In the genomic region with DNA sequence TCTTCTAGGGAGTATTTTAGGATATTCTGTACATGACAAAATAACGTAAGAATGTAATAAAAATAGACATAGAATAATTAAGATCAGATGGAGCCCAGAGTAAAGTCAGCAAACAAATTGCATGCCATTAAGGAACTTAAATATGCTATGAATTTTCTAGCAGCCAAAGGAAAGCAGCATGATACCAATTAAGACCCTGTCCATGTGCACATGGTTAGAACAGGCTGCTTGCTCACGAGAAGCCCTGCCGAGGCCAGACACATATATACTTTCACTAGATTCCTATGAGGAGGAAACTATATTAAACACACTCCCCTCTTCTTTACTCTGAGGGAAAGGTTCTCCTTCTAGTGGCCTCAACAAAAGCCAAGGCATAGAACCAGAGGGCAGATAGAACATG, we compare ENCODE assay signal across 22 mouse cellular contexts.
DNase-seq lines count a peak whose midpoint lies in the region; ATAC-seq lines count a peak whose summit lies in the region.
"Had no signal": no experiment of that assay in that cellular context is flagged by ENCODE, and none has a peak within 500 bp of the region (broad histone marks: within the 10 kb centered on the region; RNA-seq: fewer than 3 reads in every experiment).

No protein-coding gene starts in this region.

- H3K4me2 ChIP-seq in forebrain, embryonic 15.5 days (replicated peaks): no peak overlapping the region
- H3K4me2 ChIP-seq in embryonic facial prominence, embryonic 14.5 days (ENCODE audit: low read depth, low read length): no peak overlapping the region
- no peak overlapping the region for H3K4me2 ChIP-seq in limb, embryonic 13.5 days (replicated peaks)
- H3K4me2 ChIP-seq: forebrain, embryonic 12.5 days; heart, embryonic 12.5 days; hindbrain, embryonic 15.5 days had no signal

- no peaks in the 10 kb centered on the region for H3K27me3 ChIP-seq in forebrain, embryonic 10.5 days (ENCODE audit: poor library complexity, severe bottlenecking)
- no peaks in the 10 kb centered on the region for H3K27me3 ChIP-seq in forebrain, embryonic 15.5 days
- H3K27me3 ChIP-seq in embryonic facial prominence, embryonic 14.5 days (replicated peaks; ENCODE audit: control insufficient read depth, insufficient read depth, low read length): no peaks in the 10 kb centered on the region
- no peaks in the 10 kb centered on the region for H3K27me3 ChIP-seq in limb, embryonic 13.5 days
- H3K27me3 ChIP-seq: forebrain, embryonic 12.5 days; heart, embryonic 12.5 days; hindbrain, embryonic 15.5 days; Patski had no signal

- H3K36me3 ChIP-seq in forebrain, embryonic 10.5 days (replicated peaks): no peaks in the 10 kb centered on the region
- no peaks in the 10 kb centered on the region for H3K36me3 ChIP-seq in forebrain, embryonic 15.5 days
- no peaks in the 10 kb centered on the region for H3K36me3 ChIP-seq in embryonic facial prominence, embryonic 14.5 days (ENCODE audit: control insufficient read depth, insufficient read depth, low read length)
- H3K36me3 ChIP-seq in limb, embryonic 13.5 days: no peaks in the 10 kb centered on the region
- H3K36me3 ChIP-seq: forebrain, embryonic 12.5 days; heart, embryonic 12.5 days; hindbrain, embryonic 10.5 days; hindbrain, embryonic 15.5 days had no signal

- WGBS in forebrain, embryonic 10.5 days: 83% methylated on average over 3 of the region's 3 CpGs
- WGBS in forebrain, embryonic 15.5 days: 68% methylated on average over 3 of the region's 3 CpGs
- 39% methylated on average over 3 of the region's 3 CpGs for WGBS in embryonic facial prominence, embryonic 14.5 days
- 19% methylated on average over 3 of the region's 3 CpGs for WGBS in limb, embryonic 13.5 days

- H3K27ac ChIP-seq in forebrain, embryonic 10.5 days: 0 out of 2 replicates have a peak overlapping the region, but pooled peaks have one; percentile 15
- no peak overlapping the region for H3K27ac ChIP-seq in forebrain, embryonic 15.5 days (replicated peaks)
- H3K27ac ChIP-seq in embryonic facial prominence, embryonic 14.5 days (replicated peaks; ENCODE audit: low read depth, low read length): peak overlapping the region; percentile 45; the same call in 1 of the 2 replicates
- H3K27ac ChIP-seq in limb, embryonic 13.5 days: peak overlapping the region; percentile 28; the same call in 1 of the 2 replicates
- H3K27ac ChIP-seq: forebrain, embryonic 12.5 days; hindbrain, embryonic 10.5 days; hindbrain, embryonic 15.5 days had no signal

- no peaks in the 10 kb centered on the region for H3K9me3 ChIP-seq in forebrain, embryonic 10.5 days
- no peaks in the 10 kb centered on the region for H3K9me3 ChIP-seq in forebrain, embryonic 15.5 days
- no peaks in the 10 kb centered on the region for H3K9me3 ChIP-seq in embryonic facial prominence, embryonic 14.5 days (ENCODE audit: control insufficient read depth, low read length)
- H3K9me3 ChIP-seq in limb, embryonic 13.5 days: no peaks in the 10 kb centered on the region
- H3K9me3 ChIP-seq: forebrain, embryonic 12.5 days; heart, embryonic 12.5 days; hindbrain, embryonic 10.5 days; hindbrain, embryonic 15.5 days had no signal

- H3K9ac ChIP-seq in forebrain, embryonic 15.5 days (replicated peaks): no peak overlapping the region
- H3K9ac ChIP-seq in embryonic facial prominence, embryonic 14.5 days (ENCODE audit: low read depth, low read length): no peak overlapping the region
- H3K9ac ChIP-seq in limb, embryonic 13.5 days: no peak overlapping the region
- H3K9ac ChIP-seq: forebrain, embryonic 12.5 days; heart, embryonic 12.5 days; hindbrain, embryonic 15.5 days had no signal

- ATAC-seq in forebrain, embryonic 15.5 days (replicated peaks): no peak
- ATAC-seq in embryonic facial prominence, embryonic 14.5 days (ENCODE audit: low read depth): 0 out of 2 replicates have a peak, but pooled peaks have one; percentile 34
- ATAC-seq in limb, embryonic 13.5 days (ENCODE audit: low FRiP score, low read depth): peak; percentile 50; the same call in 1 of the 2 replicates
- ATAC-seq: activated CD4-positive, CD25-positive, alpha-beta regulatory T cell, adult 4 months; inflammation-experienced regulatory T-cells, adult 6 months; intestine, postnatal 0 days; Patski had no signal

- no peak overlapping the region for H3K4me3 ChIP-seq in forebrain, embryonic 10.5 days
- H3K4me3 ChIP-seq in forebrain, embryonic 15.5 days: no peak overlapping the region
- H3K4me3 ChIP-seq in embryonic facial prominence, embryonic 14.5 days (ENCODE audit: low read depth, low read length): no peak overlapping the region
- no peak overlapping the region for H3K4me3 ChIP-seq in limb, embryonic 13.5 days
- H3K4me3 ChIP-seq: erythroblast, embryonic 14.5 days; forebrain, embryonic 12.5 days; heart, embryonic 12.5 days; hindbrain, embryonic 10.5 days; hindbrain, embryonic 15.5 days had no signal

- peaks cover 36% of the 10 kb centered on the region for H3K4me1 ChIP-seq in forebrain, embryonic 10.5 days
- peaks cover 17% of the 10 kb centered on the region for H3K4me1 ChIP-seq in forebrain, embryonic 15.5 days
- H3K4me1 ChIP-seq in embryonic facial prominence, embryonic 14.5 days (ENCODE audit: control insufficient read depth, insufficient read depth, low read length): peaks cover 14% of the 10 kb centered on the region
- H3K4me1 ChIP-seq in limb, embryonic 13.5 days: peaks cover 49% of the 10 kb centered on the region

- DNase-seq in forebrain, embryonic 10.5 days (ENCODE audit: extremely low spot score, low spot score): no peak
- peak; percentile 77 for DNase-seq in embryonic facial prominence, embryonic 14.5 days (ENCODE audit: low spot score)
- DNase-seq in hindlimb bud, embryonic 11.5 days (ENCODE audit: extremely low spot score, low read depth, low spot score): peak; percentile 26
- no peak for DNase-seq in left cerebral cortex, adult 8-10 months (ENCODE audit: low spot score in 2 of 2)
- DNase-seq in neural tube, embryonic 10.5 days (ENCODE audit: extremely low spot score, low spot score): no peak
- no peak for DNase-seq in cerebellum, adult 11 months
- DNase-seq: adrenal gland, postnatal 14 days; cerebellum, adult 2 months; cerebellum, postnatal 14 days; gastrocnemius, postnatal 14 days; kidney, adult 8-10 months had no signal

Comparison
In these comparisons a context has a peak if more than half of its experiments do, and no peak if none do; other contexts are left out.
1. DNase-seq: peak in embryonic facial prominence, embryonic 14.5 days (single experiment) and hindlimb bud, embryonic 11.5 days (single experiment); none in forebrain, embryonic 10.5 days (single experiment), left cerebral cortex, adult 8-10 months (0 of 2), neural tube, embryonic 10.5 days (single experiment) and cerebellum, adult 11 months (single experiment).